Mouse (Mus musculus) macrophage (primary cell): ENCODE results near the gene Fam168b. TPM values are rescaled to one million over a fixed set of nuclear protein-coding genes. Genes with fewer than 3 reads are reported as not detected.

Experiments used
- H3K27ac ChIP-seq: fragments of 350-480 bp; formaldehyde crosslinking; 2 replicates; pipeline ENCODE4 v1.9.0; 2021
- H3K36me3 ChIP-seq: fragments of 350-480 bp; formaldehyde crosslinking; 2 replicates; pipeline ENCODE4 v1.9.0; 2021; ENCODE audit errors: inconsistent target
- H3K4me3 ChIP-seq: fragments of 350-480 bp; formaldehyde crosslinking; 2 replicates; pipeline ENCODE4 v1.9.0; 2021; ENCODE audit errors: inconsistent target
- H3K79me2 ChIP-seq: fragments of 350-480 bp; formaldehyde crosslinking; 2 replicates; pipeline ENCODE4 v1.9.0; 2021; ENCODE audit errors: inconsistent target
- WGBS: methylation state at CpG from one replicate; pipeline ENCODE4 v1.1.7; 2026; ENCODE audit warnings: inconsistent platforms; ENCODE audit not compliant: missing documents; 5-methylcytosine and 5-hydroxymethylcytosine counted together
- polyA plus RNA-seq: library from polyadenylated mRNA; stranded (reverse); fragments of 250-400 nt; gene quantifications from 3 replicates; pipeline ENCODE4 v1.2.4, GENCODE M21; 2018; ENCODE audit warnings: inconsistent platforms

The Fam168b gene
- polyA plus RNA-seq, 1 experiment from 2014 or later = 105 TPM

- whole genome bisulfite sequencing = 94% methylated on average over 13 of the region's 13 CpGs
- H3K4me3 ChIP-seq = no peak overlapping the region
- peaks cover 38% of the 10 kb centered on the region for H3K79me2 ChIP-seq
- no peak overlapping the region for H3K27ac ChIP-seq
- H3K36me3 ChIP-seq = peaks cover 51% of the 10 kb centered on the region
Measured at GRCm38 (mm10) chr1:34862877-34863276, 20.0 kb upstream of the Fam168b start.

GRCm38 (mm10) chr1:34860205-34860604 lies 17.3 kb upstream of the Fam168b start:
- 90% methylated on average over 7 of the region's 7 CpGs for WGBS
- peaks cover 39% of the 10 kb centered on the region for H3K36me3 ChIP-seq

DNA sequence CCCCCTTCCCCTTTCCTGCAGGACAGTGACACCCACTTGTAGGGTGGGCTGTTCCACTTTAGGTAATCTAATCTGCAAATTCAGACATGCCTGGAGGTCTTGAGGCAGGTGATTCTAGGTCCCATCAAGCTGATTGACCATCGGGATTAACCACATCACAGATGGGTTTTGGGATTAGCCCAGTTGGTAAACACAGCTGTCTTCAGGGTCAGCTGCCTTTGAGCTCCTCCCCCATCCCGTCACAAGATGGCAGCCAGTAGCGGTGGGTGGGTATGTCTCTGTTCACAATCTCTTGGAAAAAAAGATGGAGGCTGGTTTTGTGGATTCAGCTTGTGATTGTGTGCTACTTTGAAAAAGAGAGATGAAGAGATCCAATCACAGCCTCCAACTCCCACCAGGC lies 16.9 kb upstream of the Fam168b start:
- Histone ChIP-seq H3K36me3 (peaks cover 35% of the 10 kb centered on the region), H3K4me3 (no peak overlapping the region), H3K27ac (no peak overlapping the region), H3K79me2 (peaks cover 69% of the 10 kb centered on the region)
- WGBS = 89% methylated on average over 3 of the region's 3 CpGs

More at GRCm38 (mm10) chr1:34860205-34860604, 17.3 kb upstream of the Fam168b start:
- Histone ChIP-seq H3K27ac (no peak overlapping the region), H3K4me3 (no peak overlapping the region), H3K79me2 (peaks cover 65% of the 10 kb centered on the region)

DNA sequence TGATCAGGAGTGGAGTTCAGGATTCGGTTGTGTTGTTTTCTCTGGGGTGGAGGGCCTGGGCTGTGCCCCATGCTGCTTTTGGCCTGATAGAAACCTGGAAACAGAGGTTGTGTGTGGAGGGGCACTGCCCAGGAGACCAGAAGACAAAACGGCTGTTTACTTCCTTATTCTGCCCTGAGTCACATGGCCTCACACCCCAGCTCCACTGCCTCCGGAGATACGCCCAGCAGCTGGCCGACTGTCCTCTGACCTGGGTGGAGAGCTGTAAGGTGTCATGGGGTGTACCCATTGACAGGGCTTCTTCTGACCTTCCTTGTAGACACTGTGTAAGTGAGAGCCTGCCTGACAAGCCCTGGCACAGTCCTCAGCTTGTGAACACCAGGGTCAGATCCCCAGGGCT lies 15.8 kb upstream of the Fam168b start:
- WGBS = 18% methylated on average over 5 of the region's 5 CpGs
- Histone ChIP-seq H3K27ac (peak overlapping the region; percentile 58), H3K36me3 (peaks cover 24% of the 10 kb centered on the region), H3K4me3 (no peak overlapping the region), H3K79me2 (peaks cover 80% of the 10 kb centered on the region)

GRCm38 (mm10) chr1:34855056-34855739 lies 12.3 kb upstream of the Fam168b start:
- Histone ChIP-seq H3K4me3 (no peak overlapping the region), H3K27ac (no peak overlapping the region), H3K36me3 (no peaks in the 10 kb centered on the region), H3K79me2 (peaks cover 100% of the 10 kb centered on the region)
- WGBS = 82% methylated on average over 12 of the region's 12 CpGs

DNA sequence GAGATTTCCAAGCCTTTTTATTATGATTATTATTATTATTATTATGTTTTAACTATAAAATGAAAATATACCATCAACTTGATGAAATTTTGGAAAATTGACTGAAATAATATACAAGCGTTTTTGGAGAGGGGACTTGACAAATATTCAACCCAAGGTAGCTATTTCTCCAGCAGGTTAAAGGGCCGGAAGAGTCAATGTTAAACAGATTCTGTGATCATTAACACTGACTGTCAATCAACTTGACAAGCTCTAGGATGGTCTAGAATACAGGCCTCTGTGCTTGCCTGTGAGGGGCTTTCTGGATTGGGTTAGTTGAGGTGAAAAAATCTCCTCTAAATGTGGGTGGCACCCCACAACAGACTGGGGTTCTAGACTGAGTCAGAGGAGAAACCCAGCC lies 10.9 kb upstream of the Fam168b start:
- WGBS = 95% methylated on average over 2 of the region's 2 CpGs
- Histone ChIP-seq H3K27ac (no peak overlapping the region), H3K36me3 (no peaks in the 10 kb centered on the region), H3K79me2 (peaks cover 97% of the 10 kb centered on the region), H3K4me3 (no peak overlapping the region)

- Histone ChIP-seq H3K79me2 (peaks cover 84% of the 10 kb centered on the region), H3K27ac (peak overlapping the region; percentile 81), H3K36me3 (no peaks in the 10 kb centered on the region), H3K4me3 (peak overlapping the region; percentile 53)
- WGBS = 81% methylated on average over 11 of the region's 11 CpGs
Measured at GRCm38 (mm10) chr1:34852116-34852878, 9.4 kb upstream of the Fam168b start.

DNA sequence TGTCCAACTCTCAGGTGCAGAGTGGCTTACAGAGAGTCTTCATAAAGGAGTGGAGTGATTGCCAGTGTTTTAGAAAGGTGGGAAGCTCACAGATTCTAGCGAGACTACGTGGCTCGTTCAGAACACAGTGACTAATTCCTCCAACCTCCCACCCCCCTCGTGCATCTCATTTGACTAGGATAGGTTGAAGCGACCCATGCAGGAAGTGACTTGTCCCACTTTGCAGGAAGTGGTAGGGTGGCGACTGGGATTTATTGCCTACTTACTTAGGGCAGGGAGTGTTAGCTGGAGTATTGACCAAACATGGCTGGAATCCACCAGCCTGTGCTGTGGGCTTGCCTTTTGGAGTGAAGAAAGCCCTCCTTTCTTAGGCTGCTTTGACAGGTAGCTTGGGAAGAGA lies 8.7 kb upstream of the Fam168b start:
- H3K4me3 ChIP-seq = peak overlapping the region; percentile 53
- H3K27ac ChIP-seq = peak overlapping the region; percentile 81
- 0% methylated on average over 6 of the region's 6 CpGs for WGBS

GRCm38 (mm10) chr1:34850343-34851136 lies 7.7 kb upstream of the Fam168b start:
- Histone ChIP-seq H3K4me3 (peak overlapping the region; percentile 53), H3K27ac (peak overlapping the region; percentile 81), H3K79me2 (peaks cover 67% of the 10 kb centered on the region), H3K36me3 (no peaks in the 10 kb centered on the region)
- WGBS = 41% methylated on average over 10 of the region's 11 CpGs

More for the DNA sequence above, 8.7 kb upstream of the Fam168b start:
- Histone ChIP-seq H3K36me3 (no peaks in the 10 kb centered on the region), H3K79me2 (peaks cover 77% of the 10 kb centered on the region)

GRCm38 (mm10) chr1:34849745-34850342 lies 7.0 kb upstream of the Fam168b start, which contains the start of gene Plekhb2:
Gene Plekhb2, plus strand, starts transcription at chr1:34849976.
- Histone ChIP-seq H3K36me3 (no peaks in the 10 kb centered on the region), H3K27ac (peak within 1 kb of the TSS; percentile 81), H3K79me2 (peaks cover 60% of the 10 kb centered on the region), H3K4me3 (peak within 1 kb of the TSS; percentile 53)
- 1% methylated on average over 28 of the region's 40 CpGs for WGBS

DNA sequence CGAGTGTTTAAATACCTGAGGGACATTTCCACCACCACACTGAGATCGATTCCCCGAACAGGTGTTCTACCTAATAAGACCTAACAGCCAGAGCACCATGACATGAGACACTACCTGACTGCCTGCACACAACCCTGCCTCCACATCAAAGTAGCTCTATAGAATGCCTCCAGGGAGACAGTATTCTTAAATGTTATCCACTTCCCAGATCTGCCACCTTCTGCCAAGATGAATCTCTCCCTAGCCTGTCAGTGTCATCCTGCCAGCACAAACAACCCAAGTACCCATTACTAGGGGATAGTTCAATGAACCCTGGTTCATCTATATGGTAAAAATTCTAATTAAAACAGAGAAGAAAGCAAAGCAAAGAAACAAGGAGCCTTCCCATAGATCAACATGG lies 4.2 kb upstream of the Fam168b start:
- 92% methylated on average over 3 of the region's 3 CpGs for WGBS

DNA sequence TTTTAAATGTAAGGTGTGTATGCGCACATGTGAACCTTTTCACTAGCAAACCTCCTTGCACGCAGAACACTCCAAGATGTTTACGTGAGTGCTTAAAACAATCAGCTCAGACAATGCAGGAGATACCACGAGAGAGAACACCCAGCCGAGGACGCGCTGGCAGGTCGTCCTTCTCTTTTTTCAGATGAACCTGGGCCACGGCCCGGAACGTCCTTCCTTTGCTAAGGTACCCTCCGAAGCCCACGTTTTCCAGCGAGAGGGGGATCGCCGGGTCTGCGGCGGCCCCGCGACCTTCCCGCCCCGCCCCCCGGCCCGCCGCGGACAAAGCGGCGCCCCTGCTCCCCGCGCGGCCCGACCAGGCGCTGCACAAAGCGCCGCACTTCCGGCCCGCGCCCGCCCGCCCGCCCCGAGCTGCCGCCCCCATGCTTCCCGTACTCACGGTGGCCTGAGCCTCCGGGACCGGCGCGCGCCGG lies 440 bp downstream of the Fam168b start:
- no peaks in the 10 kb centered on the region for H3K36me3 ChIP-seq
- H3K79me2 ChIP-seq = peaks cover 51% of the 10 kb centered on the region
- 1% methylated on average over 45 of the region's 51 CpGs for WGBS
- H3K27ac ChIP-seq = peak overlapping the region; percentile 69
- H3K4me3 ChIP-seq = peak overlapping the region; percentile 73

More for the DNA sequence above, 4.2 kb upstream of the Fam168b start:
- Histone ChIP-seq H3K36me3 (no peaks in the 10 kb centered on the region), H3K4me3 (no peak overlapping the region), H3K79me2 (peaks cover 36% of the 10 kb centered on the region), H3K27ac (no peak overlapping the region)

DNA sequence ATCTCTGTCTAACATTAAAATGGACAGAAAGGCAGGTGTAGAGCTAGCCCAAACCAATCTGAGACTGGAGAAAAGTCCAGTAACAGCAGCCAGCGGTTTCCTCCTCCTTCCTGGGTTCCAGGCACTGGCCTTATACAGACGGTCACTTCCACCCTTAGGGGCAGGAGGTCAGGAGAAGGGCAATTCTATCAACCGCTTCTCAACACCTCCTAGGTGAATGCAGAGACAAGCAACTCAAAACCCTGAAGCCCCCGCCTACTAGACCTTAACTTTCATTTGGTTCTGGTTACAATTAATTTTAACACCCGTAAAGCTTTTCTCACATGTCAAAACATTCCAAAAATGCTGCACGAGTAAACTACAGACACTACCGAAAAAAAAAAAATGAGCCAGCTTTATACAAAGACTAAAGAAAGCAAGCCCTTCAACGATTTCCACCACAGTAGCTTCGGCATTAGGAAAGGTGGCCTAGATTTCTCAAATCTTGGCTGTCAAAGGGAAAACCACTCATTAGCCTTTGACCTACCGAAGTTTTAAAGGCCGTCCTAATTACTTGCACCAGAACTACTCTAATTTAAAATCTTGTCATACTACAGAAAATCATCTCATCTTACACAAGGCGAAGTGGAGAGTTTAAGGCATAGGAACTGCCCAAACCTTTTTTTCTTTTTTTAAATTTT lies 1.0 kb downstream of the Fam168b start:
- H3K79me2 ChIP-seq = peaks cover 56% of the 10 kb centered on the region
- peak overlapping the region; percentile 73 for H3K4me3 ChIP-seq
- WGBS = under 1% methylated on average over 12 of the region's 12 CpGs
- H3K36me3 ChIP-seq = peaks cover 5% of the 10 kb centered on the region; the same call in 1 of the 2 replicates
- H3K27ac ChIP-seq = peak overlapping the region; percentile 69
